Mouse (Mus musculus) adrenal gland, postnatal 36 days (tissue): ENCODE results near the gene Mgarp. TPM values are rescaled to one million over a fixed set of nuclear protein-coding genes. Genes with fewer than 3 reads are reported as not detected.
A peak's percentile ranks its signal among the peaks of the same experiment; 100 is the strongest.
"Not testable (repeated sequence)": the region's sequence is repeated elsewhere in the genome, so short reads cannot be mapped to it uniquely, and the experiment has no call there.

ENCODE experiments used
- DNase-seq, 2 experiments: peaks; one replicate each; pipeline ENCODE4 v3.0.0; 2021; ENCODE audit warnings: mixed read lengths in 1 of 2
- total RNA-seq, 2 experiments: library from RNA; stranded (reverse); gene quantifications; 2 replicates each; pipeline ENCODE4 v1.2.3; 2021

Gene Mgarp
- total RNA-seq, 2 experiments from 2014 or later: 736 to 1,311 TPM

DNA sequence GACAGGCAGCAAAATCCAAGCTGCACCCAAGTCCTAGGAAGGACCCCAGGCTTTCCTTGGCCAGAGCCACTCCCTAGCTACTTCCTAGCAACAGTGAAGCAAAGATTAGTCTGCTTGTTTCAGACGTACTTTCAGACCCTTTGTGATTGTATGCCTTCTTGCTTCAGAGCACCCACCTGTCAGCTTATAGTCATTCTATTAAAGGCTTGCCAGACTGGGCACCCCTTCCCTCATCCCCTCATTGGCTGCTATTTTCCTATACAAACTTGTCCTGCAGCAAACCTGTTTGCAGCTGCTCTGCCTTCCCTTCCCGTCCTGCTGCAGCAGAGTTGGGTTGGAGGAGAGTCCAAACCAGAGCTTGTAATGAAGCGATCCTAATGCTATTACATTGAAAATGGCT lies 2.1 kb upstream of the Mgarp start:
- DNase-seq: no peak

- DNase-seq: peak; percentile 40 to 51
These were observed 1.3 kb upstream of the Mgarp start for GRCm38 (mm10) chr3:51397700-51398299.

- no peak for DNase-seq
These were observed 935 bp downstream of the Mgarp start for GRCm38 (mm10) chr3:51395461-51396145.

DNA sequence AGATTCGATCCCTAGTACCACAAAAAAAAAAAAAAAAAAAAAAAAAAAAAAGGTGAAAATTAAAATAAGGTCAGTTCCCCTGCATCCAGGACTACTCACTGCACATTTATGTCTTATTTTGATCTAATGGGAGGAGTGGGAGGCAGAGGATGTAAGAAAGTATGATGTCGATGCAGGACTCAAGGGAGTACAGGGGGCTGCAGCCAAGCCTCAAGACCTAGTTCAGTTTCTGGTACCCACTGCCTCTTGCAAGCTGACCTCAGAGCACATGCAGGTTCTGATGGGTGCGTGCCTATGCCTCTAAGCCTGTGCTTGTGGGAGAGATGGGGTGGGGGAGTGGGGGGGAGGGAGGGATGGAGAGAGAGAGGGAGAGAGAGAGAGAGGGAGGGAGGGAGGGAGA lies 1.7 kb downstream of the Mgarp start:
- peak in 1 of 2 experiments; percentile 32 for DNase-seq

- DNase-seq: no peak
These were observed 2.9 kb downstream of the Mgarp start for GRCm38 (mm10) chr3:51393651-51394050.

DNA sequence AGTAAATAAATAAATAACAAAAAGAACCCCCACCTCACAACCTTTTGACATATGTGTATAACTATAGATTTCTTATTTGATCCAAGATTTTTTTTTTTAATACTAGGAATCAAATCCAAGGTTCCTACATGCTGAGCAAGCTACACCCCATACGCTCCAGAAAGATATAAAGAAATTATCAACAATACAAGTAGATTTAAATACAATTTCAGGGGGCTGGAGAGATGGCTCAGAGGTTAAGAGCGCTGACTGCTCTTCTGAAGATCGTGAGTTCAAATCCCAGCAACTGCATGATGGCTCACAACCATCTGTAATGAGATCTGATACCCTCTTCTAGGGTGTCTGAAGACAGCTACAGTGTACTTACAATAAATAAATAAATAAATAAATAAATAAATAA lies 3.5 kb downstream of the Mgarp start:
- not testable (repeated sequence) for DNase-seq

- DNase-seq: peak; percentile 57 to 77
These were observed 4.9 kb downstream of the Mgarp start for GRCm38 (mm10) chr3:51391591-51391990.

- DNase-seq: no peak
These were observed 5.4 kb downstream of the Mgarp start for GRCm38 (mm10) chr3:51391095-51391494.

- DNase-seq: no peak
These were observed 7.6 kb downstream of the Mgarp start for GRCm38 (mm10) chr3:51388904-51389303.

GRCm38 (mm10) chr3:51387868-51388381 lies 8.6 kb downstream of the Mgarp start:
- DNase-seq: no peak

GRCm38 (mm10) chr3:51387134-51387451 lies 9.4 kb downstream of the Mgarp start:
- DNase-seq: no peak

GRCm38 (mm10) chr3:51386441-51387133 lies 10.0 kb downstream of the Mgarp start:
- peak; percentile 47 to 69 for DNase-seq

DNA sequence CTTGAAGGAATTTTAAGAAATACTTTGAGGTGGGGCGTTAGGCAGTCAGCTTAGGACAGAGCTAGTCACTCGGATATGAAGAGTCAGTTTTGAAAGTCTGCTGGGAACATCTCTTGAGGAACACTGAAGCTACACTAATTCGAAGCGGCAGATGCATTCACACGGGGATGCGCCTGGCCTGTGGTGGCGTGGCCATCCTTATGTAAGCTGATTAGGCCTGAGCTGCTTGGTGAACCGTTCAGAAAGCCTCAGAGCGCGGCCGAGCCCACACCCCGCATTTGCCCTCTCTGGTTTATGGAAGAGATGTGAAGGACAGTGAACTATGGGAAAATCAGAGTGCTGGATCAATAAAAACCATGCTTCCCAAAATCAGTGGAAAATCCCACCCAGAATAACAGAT lies 13.1 kb downstream of the Mgarp start:
- DNase-seq: no peak

DNA sequence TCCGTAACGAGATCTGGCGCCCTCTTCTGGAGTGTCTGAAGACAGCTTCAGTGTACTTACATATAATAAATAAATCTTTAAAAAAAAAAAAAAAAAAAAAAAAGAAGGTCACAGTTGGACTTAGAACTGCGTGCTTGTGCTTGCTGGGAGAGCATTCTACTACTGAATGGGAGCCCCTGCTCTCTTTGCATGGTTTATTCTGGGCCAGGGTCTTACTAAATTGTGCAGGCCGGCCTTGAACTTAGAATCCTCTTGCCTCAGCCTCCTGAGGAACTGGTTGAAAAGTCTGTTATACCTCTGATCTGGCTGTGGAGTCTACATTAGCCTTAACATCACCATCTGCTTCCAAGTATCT lies 15.9 kb downstream of the Mgarp start:
- DNase-seq: no peak

- DNase-seq: no peak
These were observed 16.5 kb downstream of the Mgarp start for GRCm38 (mm10) chr3:51379786-51380659.

- no peak for DNase-seq
These were observed 17.9 kb downstream of the Mgarp start for GRCm38 (mm10) chr3:51378665-51378946.

GRCm38 (mm10) chr3:51377878-51378664 lies 18.5 kb downstream of the Mgarp start:
- peak in 1 of 2 experiments; percentile 50 for DNase-seq

- peak; percentile 63 to 72 for DNase-seq
These were observed 21.0 kb downstream of the Mgarp start for GRCm38 (mm10) chr3:51375307-51376265.

GRCm38 (mm10) chr3:51373544-51373943 lies 23.0 kb downstream of the Mgarp start:
- DNase-seq: no peak

GRCm38 (mm10) chr3:51372883-51373282 lies 23.7 kb downstream of the Mgarp start:
- DNase-seq: peak; percentile 69 to 73

DNA sequence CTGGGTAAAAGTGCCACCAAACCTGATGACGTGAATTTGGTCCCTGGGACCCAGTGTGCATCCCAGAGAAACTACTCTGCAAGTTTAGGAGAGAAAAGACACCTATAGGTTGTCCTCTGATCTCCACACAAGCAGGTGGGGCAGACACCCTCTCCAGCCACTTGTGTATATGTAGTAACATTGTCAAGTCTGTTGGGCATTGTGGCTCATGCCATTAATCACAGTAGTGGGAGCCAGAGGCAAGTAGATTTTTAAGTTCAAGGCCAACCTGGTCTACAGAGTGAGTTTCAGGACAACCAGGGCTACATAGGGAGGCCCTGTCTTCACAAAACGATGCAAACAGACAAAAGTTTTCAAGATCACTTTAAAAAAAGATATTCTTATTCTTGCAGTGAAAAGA lies 24.7 kb downstream of the Mgarp start:
- DNase-seq: no peak
